Mouse (Mus musculus) fibroblast of lung, adult 2 months (primary cell): ENCODE measurements around the gene Auts2.

ENCODE experiments used
- DNase-seq: peaks from one replicate; pipeline ENCODE4 v3.0.0-alpha.2; 2011; ENCODE audit warnings: low read depth

Auts2 gene

DNA sequence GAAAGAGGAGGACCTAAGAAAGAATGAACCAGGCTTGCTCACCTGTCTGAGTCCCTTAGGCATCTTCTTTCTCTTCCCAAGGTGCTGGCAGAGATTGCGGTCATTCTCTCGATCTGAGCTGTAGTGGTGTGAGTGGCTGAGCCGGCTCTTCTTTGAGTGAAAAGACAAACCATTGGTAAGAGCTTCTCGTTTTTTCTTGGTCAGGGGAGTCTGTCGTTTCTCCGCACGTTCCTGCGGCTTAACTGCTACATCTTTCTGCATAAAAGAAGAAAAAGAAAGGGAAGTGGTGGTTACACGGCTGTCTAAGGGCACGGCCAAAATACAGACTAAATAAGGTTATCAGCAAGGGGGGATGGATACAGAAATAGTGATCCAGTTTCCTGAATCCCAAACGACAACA, 284.3 kb downstream of the Auts2 start:
- DNase-seq, result no peak

DNA sequence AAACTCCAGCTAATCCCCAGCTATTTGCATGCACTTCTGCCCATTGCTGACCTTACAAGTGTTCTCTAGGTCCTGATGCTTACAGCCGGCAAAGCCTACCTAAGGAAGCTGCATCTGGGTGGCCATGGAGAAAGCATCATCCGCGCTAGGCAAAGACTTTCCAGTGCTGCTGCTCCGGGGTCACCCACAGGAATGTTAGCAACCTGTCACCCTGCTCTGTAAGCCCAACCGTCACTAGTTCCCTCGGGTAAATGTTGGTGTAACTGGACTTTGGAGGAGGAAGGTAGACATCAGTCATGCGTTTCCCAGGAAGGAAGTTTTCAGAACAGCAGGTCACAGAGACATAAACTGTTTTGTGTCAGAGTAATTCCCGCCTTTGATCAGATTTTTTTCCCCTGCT, 287.6 kb downstream of the Auts2 start:
- DNase-seq, result no peak

DNA sequence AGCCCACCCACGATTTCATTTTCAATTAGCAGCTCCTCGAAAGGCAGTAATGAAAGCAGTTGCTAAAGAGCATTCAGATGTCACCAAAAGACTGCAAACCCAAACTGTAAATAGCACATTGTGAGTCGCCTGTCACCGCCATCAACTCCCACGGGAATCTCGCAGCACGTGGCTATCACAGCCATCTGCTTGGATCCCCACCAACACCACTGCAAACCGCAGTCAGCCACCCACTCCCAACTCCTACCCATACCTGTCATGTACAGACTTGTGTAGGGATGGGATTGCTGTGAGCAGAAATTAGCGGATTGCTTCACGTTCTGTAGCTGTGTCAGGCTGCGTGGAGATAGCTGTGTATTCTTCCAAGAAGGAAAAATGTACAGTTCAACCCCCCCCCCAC, 293.6 kb downstream of the Auts2 start:
- DNase-seq, result no peak

DNA sequence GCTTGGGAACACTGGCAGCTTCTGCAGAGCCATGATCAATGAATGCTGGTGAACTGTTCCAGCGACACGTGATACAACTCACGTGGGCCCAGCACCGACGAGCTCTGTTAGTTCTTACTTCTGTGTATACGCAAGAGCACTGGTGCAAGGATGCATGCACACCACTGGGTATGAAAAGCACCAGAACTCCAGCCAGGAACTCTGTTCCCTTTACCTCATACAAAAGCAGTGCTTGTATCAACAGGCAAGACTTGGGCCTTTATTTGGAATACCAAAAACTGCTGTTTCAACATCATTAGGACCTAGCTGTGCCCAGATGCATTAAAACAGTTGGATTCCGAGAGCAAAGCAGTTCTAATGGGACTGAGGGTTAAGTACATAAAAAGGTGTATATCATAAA, 295.1 kb downstream of the Auts2 start:
- DNase-seq, result no peak

DNA sequence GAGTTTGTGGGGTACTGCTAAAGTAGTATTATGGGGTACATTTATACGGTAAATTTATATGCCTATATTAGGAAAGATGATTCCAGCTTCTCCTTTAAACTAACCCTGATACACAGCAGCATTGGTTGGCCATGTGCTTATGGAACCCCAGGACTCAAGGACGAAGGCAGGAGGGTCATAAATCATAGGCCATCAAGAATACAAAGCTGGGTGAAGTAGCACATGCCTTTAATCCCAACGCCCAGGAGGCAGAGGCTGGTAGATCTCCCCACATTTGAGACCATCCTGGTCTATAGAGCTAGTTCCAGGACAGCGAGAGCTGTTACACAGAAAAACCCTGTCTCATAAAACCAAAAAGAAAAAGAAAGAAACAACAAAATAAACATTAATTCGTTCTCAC, 307.7 kb downstream of the Auts2 start:
- DNase-seq, result no peak

DNA sequence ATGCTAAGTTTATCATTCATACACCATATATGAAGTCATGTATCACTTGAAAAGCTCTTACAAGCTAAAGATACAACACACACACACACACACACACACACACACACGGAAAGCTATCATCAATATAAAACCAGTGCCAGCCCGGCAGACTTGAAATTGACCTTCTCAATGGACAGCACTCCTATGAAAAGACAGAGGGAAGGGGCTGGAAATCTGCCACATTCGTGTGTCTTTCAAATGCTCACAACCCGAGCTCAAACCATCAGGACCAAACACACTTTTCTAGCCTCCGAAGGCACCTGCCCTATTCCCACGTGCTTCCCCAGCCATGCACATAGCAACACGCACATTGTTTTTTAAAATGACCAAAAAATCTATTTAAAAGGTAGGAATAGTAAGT, 308.7 kb downstream of the Auts2 start:
- no peak for DNase-seq

DNA sequence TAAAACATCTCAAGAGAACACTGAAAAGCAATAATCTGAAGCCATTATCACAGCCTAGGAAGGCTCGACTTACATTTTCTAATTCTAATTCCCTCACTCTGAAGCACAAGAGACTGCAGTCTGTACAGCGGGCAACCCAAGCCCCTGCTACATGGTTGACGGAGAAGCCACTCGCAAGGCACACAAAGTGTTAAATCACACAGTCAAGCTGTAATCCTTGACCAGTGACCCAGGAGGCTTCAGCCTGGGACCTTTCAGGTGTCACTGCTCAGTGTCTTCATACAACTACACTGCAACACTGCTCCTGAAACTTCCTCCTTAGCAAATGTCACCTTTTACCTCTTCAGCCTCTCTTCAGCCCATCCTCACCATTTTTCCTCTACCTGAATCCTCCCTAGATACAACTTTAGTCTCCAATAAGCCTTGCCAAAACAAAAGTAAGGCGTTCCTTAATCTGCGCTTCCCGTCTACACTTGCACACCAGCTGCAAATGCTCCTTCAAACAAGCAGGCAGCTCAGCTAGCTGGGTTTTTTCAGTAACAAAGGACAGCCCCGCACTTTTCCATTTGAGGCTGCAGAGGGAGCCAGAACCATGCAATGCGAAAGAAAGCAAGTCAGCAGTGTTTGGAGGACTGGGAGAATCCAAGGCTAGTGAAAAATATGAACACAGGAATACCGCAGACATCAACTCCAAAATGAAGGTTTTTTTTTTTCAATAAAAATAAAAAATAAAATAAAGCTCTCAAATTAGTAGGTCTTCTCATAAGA, 311.7 kb downstream of the Auts2 start:
- peak; percentile 16 for DNase-seq

DNA sequence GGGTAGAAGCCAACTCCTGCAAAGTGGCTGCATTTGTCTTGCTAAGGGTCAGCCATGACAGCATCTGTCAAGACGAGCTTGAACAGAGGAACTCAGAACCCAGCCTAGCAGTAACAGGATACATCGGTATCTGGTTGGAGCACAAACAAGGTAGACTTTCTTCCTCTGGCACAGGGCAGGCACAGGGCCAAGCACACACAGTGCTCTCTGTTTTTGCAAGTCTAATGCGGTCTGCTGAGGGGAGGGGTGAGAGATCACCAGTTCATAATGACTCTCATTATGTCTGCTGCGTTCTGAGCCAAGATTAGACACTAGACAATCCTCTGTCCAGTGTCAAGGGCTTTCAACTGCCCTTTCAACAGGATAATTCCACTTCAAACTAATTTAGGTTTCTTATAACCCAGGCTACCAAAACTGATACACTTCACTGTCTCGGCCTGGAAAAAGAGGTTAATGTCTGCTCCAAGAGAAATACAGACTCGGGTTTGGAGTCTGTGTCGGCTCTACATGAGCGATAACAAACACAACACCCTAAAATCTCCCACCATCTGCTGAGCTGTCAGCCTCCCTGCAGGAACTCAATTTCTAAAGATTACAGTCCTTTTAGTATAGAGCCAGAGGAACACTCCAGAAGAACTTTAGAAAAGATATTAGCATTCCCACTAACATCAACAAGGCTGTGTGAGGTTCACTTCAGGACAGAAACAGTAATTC, 313.3 kb downstream of the Auts2 start:
- peak; percentile 27 for DNase-seq

DNA sequence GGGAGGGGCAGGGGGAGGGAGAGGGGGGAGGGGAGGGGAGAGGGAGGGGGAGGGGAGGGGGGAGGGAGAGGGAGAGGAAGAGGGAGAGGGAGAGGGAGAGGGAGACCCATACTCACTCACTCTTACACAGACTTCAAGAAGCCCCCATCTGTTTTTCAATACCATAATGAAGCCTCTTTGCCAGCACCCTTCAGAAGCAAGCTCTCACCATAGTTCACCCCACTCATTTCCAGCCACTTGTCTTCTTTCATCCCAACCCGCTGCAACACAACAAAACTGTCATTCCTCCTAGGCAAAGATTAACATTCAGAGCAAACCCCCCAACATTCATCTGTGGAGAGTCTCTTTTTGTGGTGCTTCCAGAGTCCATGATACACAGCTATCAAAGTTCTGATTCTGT, 314.1 kb downstream of the Auts2 start:
- DNase-seq, result no peak

DNA sequence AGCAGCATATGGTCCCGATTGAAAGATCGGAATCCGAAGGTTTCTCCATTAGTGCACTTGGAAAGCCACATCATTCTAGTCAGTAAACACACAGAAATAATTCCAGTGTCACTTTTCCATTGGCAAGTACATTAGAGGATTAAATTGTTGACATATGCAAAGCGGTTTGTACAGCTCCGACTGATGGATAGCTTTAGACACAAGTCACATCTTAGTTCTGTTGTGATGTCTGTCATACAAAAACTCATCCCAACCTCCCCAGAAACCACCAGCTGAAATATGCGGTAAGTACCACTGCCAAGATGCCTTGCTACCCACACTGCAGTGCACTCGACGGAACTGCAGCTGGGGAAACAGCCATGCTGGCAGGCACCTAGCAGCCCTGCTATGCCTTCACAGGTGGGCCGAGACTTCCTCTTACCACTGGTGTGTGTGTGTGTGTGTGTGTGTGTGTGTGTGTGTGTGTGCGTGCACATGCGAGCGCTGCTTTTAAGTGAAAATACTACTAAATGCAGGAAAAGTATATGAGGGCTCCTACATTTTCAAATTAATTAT, 322.7 kb downstream of the Auts2 start:
- DNase-seq, result no peak

DNA sequence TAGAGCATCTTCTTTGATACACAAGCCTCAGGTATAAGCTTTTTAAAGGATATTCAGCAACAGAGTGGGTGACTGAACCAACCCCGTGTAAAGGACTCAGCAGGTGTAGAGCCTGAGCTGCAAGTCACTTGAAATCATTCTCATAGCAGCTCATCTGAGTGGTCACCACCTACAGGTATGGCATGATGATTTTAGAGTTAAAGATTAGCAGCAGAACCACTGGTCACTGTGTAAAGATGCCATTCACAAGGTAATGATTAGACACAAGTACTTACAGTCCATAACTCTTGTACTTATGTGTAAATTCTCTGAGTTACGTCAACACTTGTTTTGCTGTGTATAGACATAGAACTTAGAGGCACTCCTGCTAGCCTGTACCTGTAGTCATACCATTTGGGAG, 327.0 kb downstream of the Auts2 start:
- no peak for DNase-seq

DNA sequence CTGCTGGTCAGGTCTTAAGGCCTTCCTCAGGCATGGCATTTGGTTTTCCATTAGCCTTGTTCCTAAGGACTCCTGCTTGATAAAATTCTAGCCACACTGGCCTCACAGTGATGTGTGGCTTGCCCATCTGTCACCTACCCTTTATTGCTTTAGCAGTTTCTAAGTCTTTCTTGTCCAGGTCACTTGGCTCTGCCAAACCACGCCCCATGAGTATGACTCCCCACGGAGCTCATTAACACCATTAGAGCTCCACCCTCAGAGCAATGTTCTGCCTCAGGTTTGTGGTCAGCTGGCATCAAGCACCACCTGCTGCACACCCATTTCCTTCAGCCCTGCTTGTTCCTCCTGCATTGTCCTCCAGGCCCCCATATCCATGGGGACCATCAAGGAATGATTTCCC, 330.7 kb downstream of the Auts2 start:
- no peak for DNase-seq

DNA sequence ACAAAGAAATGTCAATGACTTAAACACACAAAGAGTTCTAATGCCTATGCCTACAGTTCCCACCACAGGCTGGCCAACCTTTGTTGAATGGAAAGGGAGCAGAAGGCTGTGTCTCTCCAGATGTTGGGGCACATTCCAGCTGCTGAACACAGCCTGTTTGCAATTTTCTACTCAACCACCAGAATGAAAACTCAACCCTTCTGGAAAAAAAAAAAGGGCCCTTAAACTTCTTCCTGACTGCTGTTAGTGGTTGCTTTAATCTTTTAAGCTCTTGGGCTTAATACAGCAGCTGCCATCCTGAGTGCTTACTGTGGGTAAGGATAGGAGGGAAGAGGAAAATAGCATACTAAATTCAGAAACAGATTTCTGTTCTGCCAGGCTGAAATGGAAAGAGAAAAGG, 333.4 kb downstream of the Auts2 start:
- DNase-seq, result no peak

DNA sequence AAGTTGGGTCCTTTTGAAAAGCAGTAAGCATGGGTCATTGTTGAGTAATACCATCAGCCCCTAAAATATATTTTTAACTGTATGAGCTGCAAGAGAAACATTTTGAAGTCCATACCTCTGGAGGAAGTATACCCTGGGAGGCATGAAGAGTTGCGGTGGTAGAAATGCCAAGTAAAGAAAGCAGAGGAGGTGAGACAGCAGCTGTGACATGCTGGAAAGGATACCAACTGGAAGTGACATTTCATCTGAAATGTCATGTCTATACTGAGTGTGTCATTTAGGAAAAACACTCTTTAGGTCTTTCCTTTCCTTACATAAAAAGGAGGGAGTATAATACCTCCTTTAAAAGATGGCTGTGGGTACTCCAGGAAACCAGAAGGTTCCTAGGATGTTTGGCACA, 336.9 kb downstream of the Auts2 start:
- DNase-seq, result no peak

DNA sequence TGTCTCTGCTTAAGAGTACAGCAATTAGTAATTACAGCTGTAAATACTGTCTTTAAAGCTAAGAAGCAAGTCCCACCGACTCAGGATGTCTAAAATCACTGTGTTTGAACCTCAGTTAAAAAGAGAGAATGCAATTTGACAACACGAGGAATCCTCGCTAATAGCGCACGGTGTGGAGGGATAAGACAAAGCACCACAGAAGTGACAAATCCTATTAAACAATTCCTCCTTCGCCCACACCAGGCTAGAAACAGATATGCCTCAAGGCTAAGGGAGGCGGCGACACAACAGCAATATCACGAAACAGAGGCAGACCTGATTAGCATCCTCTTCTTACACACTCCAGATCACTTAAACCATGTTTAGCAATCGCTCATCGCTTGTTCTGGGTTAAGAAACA, 339.3 kb downstream of the Auts2 start:
- DNase-seq, result no peak

DNA sequence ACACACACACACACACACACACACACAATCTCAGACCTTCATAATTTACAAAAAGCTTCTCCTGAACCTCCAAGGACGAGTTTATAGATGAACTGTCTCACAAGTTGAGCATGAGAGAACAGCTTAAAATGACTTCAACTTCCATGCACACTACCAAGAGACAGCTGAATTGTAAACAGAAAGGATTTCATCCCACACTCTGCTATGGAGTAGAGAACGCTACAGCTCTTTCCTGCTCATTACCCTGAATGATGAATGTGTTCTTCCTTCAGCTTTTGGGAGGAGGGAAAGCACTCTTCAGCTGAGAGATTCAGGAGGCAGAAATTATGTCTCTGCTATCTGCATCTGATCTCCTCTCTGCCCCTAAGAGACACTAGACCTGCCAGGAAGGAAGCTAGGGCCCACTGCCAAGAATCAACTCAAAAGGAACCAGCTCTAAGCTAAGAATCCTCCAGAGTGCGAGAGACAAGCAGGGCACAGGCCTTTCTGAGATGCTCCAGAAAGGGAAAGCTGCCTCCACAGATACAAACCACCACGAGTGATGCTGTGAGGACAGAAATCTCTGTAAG, 342.0 kb downstream of the Auts2 start:
- DNase-seq, result no peak

DNA sequence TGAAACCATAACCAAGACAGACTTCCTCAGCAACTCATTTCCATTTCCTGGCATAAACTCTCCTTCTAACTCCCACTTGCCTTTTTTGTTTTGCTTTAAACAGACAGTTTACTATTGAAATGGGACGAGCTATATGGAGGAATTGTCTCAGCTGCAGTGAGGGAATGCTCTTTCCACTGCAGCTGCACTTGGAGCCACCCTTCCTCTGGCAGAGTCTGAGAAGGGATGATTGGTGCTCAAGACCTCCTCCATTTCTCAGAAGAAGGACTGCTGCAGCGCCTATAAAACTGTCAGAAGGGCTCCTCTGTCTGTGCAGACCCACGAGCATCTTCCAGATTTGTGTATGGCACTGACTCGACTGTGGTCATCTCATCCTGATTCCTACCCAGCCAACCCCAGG, 342.5 kb downstream of the Auts2 start:
- no peak for DNase-seq

DNA sequence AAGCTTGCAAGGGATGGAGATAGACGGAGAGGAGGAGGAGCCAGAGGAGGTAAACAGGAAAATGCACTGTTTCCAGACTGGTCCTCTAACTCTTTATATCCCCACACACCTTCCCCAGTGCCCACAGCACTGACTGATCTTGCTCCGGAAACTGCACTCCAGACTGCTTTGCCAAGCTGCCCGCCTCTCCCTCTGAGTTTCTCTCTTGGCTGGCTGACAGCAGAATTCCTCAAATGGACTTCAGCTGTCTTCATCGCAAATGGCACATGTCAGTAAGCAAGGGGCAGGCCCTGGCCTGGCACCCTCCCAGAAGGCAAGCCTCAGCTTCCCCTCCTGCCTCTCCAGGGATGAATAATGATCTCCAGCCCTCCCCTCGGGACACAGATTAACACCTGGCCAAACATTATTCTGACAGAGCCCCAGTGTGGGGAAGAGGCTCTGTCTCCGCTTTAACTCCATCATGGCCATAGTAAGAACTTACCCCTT, 348.1 kb downstream of the Auts2 start:
- DNase-seq, result no peak

DNA sequence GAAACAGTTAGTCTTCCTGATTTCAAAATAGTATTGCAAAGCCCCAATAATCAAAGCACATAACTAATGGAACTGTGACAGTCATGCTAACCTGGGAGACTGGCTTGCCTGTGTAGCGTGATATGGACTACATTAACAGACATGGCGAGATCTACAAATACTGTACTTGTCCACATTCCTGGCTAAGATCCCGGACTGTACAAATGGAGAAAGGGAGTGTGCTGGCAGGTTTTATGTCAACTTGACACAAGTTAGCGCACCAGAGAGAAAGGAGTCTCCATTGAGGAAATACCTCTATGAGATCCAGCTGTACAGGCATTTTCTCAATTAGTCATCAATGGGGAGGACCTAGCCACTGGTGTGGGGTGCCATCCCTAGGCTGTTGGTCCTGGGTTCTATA, 353.0 kb downstream of the Auts2 start:
- DNase-seq, result no peak

DNA sequence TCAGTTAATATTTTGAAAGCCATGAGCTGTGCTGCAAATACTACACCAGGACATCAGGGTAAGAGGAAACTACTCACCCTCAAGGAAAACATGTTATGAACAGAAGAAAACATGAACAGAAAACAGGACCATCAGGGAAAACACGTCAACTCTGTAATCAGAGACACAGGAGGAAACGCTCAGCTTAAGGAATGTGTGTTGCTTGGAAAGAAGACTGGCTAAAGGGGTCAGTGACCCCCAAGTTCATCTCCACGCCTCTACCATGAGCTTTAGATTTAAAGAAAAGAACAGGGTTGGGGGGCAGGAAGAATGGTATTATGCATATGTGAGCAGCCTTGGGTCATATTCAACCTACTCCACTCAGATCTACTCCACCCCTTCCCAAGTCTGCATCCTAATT, 356.5 kb downstream of the Auts2 start:
- DNase-seq, result no peak

DNA sequence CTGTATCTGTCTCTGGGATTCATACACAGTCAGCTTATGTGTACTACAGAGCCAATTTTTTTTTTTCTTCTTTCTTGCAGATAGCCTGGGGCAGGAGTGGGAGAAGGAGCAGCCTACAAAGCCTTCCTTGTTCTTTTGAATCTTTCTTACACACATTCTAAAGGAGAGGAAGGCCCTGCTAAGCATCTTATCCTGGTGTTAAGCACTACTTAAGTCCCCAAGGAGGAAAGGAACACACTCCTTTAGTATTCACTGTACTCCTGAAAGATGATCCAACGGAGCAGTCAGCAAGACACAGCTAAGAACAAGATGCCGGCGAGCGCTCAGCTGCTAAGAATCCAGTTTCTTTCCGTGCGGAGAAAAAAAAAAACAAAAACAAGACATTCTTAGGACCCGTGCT, 356.9 kb downstream of the Auts2 start:
- DNase-seq, result no peak

DNA sequence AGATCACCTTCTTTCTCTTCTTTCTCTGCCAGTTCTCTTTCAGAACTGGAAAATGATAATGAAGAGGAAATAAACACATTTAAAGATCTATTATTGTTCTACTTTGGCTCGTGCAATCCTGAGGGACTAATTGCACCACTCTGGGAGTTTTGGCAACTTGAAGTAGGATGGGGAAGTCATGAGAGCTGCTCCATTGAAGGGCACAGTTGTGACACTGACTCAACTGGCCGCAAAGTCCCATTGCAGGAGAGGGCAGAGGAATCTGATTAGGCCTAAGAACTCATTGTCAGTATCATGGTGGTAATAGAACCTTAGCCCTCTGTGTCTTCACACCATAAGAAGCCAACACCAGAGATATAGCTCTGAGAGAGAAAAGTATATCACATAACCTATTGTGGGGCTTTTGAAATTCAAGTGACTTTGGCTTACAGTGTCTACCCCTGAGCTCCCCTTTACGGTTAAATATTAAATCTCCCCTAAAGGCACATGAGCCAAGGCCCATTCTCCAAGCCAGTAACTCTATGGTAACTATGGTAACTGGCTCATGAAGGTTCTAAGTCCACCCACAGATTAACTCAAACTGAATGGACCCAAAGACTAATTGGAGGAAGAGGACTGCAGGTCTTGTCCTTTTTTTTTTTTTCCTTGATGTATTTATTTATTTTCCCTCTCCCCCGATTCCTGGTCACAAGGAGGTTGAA, 358.6 kb downstream of the Auts2 start:
- no peak for DNase-seq

DNA sequence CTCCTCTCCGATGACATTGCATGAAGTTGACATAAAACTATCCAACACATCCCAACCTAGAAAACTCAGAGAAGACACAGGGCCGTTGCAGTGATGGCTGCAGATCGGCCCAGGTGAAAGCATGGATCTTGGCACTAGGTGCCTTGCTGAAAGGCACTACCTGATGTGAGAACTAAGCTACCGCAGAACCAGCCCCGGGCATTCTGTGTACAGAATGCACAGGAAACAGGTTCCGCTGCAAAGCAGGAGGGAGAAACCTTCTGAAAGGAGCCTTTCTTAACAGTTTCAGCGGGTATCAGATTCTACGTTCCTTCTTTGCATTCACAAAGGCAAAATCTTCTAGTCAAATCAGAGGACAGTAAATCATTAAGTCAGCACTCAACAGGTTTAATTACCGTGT, 361.1 kb downstream of the Auts2 start:
- DNase-seq, result no peak
